8 mouse cellular contexts compared by ENCODE assay signal in genomic region chr16:10073158-10073557, GRCm38 (mm10).
DNase-seq lines count a peak whose midpoint lies in the region; ATAC-seq and TF ChIP-seq lines count a peak whose summit lies in the region.

No protein-coding gene starts in this region.

- H3K4me3 ChIP-seq in intestine, postnatal 0 days (ENCODE audit: low read depth, low read length): no peak overlapping the region
- H3K4me3 ChIP-seq in intestine, embryonic 16.5 days (ENCODE audit: low read length): no peak overlapping the region
- H3K4me3 ChIP-seq in G1E (ENCODE audit: low read depth, low read length): no peak overlapping the region
- H3K4me3 ChIP-seq in forebrain, embryonic 16.5 days (replicated peaks; ENCODE audit: low read length): no peak overlapping the region
- no peak overlapping the region for H3K4me3 ChIP-seq in midbrain, embryonic 14.5 days (replicated peaks; ENCODE audit: low read depth, low read length)

- peak; percentile 46 for DNase-seq in G1E (ENCODE audit: low spot score)
- peak; percentile 78 for DNase-seq in layer of hippocampus, postnatal 10 days (ENCODE audit: low spot score in 2 of 2)
- DNase-seq in midbrain, embryonic 14.5 days: peak; percentile 85
- DNase-seq in thymus, postnatal 25 days: peak; percentile 4

- H3K4me1 ChIP-seq in intestine, postnatal 0 days (replicated peaks; ENCODE audit: control insufficient read depth, insufficient read depth, low read length): no peaks in the 10 kb centered on the region
- H3K4me1 ChIP-seq in intestine, embryonic 16.5 days (ENCODE audit: control insufficient read depth, insufficient read depth, low read length): no peaks in the 10 kb centered on the region
- no peaks in the 10 kb centered on the region for H3K4me1 ChIP-seq in G1E (ENCODE audit: insufficient read depth, low read depth, low read length)
- no peaks in the 10 kb centered on the region for H3K4me1 ChIP-seq in forebrain, embryonic 16.5 days (replicated peaks; ENCODE audit: control insufficient read depth, insufficient read depth, low read length)
- H3K4me1 ChIP-seq in midbrain, embryonic 14.5 days (ENCODE audit: control insufficient read depth, insufficient read depth, low read length): no peaks in the 10 kb centered on the region

- peak; percentile 87 for TF ChIP-seq CTCF in intestine, postnatal 0 days (IDR thresholded peaks at IDR 0.05; ENCODE audit: low read depth)
- peak; percentile 73 for TF ChIP-seq CTCF in G1E (IDR thresholded peaks at IDR 0.05; ENCODE audit: low read depth, low read length)

- no peaks in the 10 kb centered on the region for H3K9me3 ChIP-seq in intestine, postnatal 0 days (ENCODE audit: control insufficient read depth)
- no peaks in the 10 kb centered on the region for H3K9me3 ChIP-seq in intestine, embryonic 16.5 days (ENCODE audit: control insufficient read depth, low read length)
- H3K9me3 ChIP-seq in G1E (replicated peaks): no peaks in the 10 kb centered on the region
- no peaks in the 10 kb centered on the region for H3K9me3 ChIP-seq in forebrain, embryonic 16.5 days (ENCODE audit: control insufficient read depth, low read length)
- H3K9me3 ChIP-seq in midbrain, embryonic 14.5 days (ENCODE audit: control insufficient read depth, low read length): no peaks in the 10 kb centered on the region

- ATAC-seq in intestine, postnatal 0 days: no peak
- ATAC-seq in intestine, embryonic 16.5 days: no peak
- no peak for ATAC-seq in G1E (ENCODE audit: extremely low read depth, insufficient number of reproducible peaks, low FRiP score, poor library complexity, severe bottlenecking)
- 0 out of 2 replicates have a peak, but pooled peaks have one; percentile 52 for ATAC-seq in cerebellum, adult (ENCODE audit: insufficient number of reproducible peaks, low FRiP score, low TSS enrichment)
- ATAC-seq in forebrain, embryonic 16.5 days: peak; percentile 69
- ATAC-seq in midbrain, embryonic 14.5 days (ENCODE audit: low FRiP score, low TSS enrichment): no peak; the same call in 1 of the 2 replicates

- H3K27ac ChIP-seq in intestine, postnatal 0 days (ENCODE audit: low read depth, low read length): no peak overlapping the region
- no peak overlapping the region for H3K27ac ChIP-seq in intestine, embryonic 16.5 days (ENCODE audit: low read length)
- no peak overlapping the region for H3K27ac ChIP-seq in forebrain, embryonic 16.5 days (ENCODE audit: low read length)
- H3K27ac ChIP-seq in midbrain, embryonic 14.5 days (replicated peaks; ENCODE audit: low read depth, low read length): no peak overlapping the region

- no peaks in the 10 kb centered on the region for H3K36me3 ChIP-seq in intestine, postnatal 0 days (ENCODE audit: control insufficient read depth, insufficient read depth)
- no peaks in the 10 kb centered on the region for H3K36me3 ChIP-seq in intestine, embryonic 16.5 days (ENCODE audit: control insufficient read depth, insufficient read depth, low read length)
- no peaks in the 10 kb centered on the region for H3K36me3 ChIP-seq in G1E (replicated peaks)
- no peaks in the 10 kb centered on the region for H3K36me3 ChIP-seq in forebrain, embryonic 16.5 days (ENCODE audit: control insufficient read depth, insufficient read depth)
- no peaks in the 10 kb centered on the region for H3K36me3 ChIP-seq in midbrain, embryonic 14.5 days (ENCODE audit: control insufficient read depth, insufficient read depth, low read length)

- H3K27me3 ChIP-seq in intestine, postnatal 0 days (replicated peaks; ENCODE audit: control insufficient read depth, insufficient read depth, low read length): no peaks in the 10 kb centered on the region
- no peaks in the 10 kb centered on the region for H3K27me3 ChIP-seq in intestine, embryonic 16.5 days (replicated peaks; ENCODE audit: control insufficient read depth, insufficient read depth, low read length)
- H3K27me3 ChIP-seq in G1E (ENCODE audit: insufficient read depth, low read length): no peaks in the 10 kb centered on the region
- no peaks in the 10 kb centered on the region for H3K27me3 ChIP-seq in forebrain, embryonic 16.5 days (replicated peaks; ENCODE audit: control insufficient read depth, insufficient read depth, low read length)
- H3K27me3 ChIP-seq in midbrain, embryonic 14.5 days (ENCODE audit: control insufficient read depth, insufficient read depth, low read length): no peaks in the 10 kb centered on the region

- no peak overlapping the region for H3K4me2 ChIP-seq in intestine, postnatal 0 days (replicated peaks; ENCODE audit: low read depth)
- no peak overlapping the region for H3K4me2 ChIP-seq in intestine, embryonic 16.5 days (ENCODE audit: low read depth, low read length)
- no peak overlapping the region for H3K4me2 ChIP-seq in forebrain, embryonic 16.5 days (ENCODE audit: low read length)
- H3K4me2 ChIP-seq in midbrain, embryonic 14.5 days (ENCODE audit: low read length): no peak overlapping the region

- no peak overlapping the region for H3K9ac ChIP-seq in intestine, postnatal 0 days (ENCODE audit: low read depth, low read length)
- H3K9ac ChIP-seq in intestine, embryonic 16.5 days (ENCODE audit: low read depth, low read length): no peak overlapping the region
- H3K9ac ChIP-seq in forebrain, embryonic 16.5 days (replicated peaks; ENCODE audit: low read depth, low read length): no peak overlapping the region
- H3K9ac ChIP-seq in midbrain, embryonic 14.5 days (replicated peaks; ENCODE audit: low read length): no peak overlapping the region

- 34% methylated on average over 6 of the region's 6 CpGs for WGBS in intestine, postnatal 0 days
- 32% methylated on average over 6 of the region's 6 CpGs for WGBS in intestine, embryonic 16.5 days
- 21% methylated on average over 6 of the region's 6 CpGs for WGBS in forebrain, embryonic 16.5 days
- WGBS in midbrain, embryonic 14.5 days: 18% methylated on average over 6 of the region's 6 CpGs

Comparison
In these comparisons a context has a peak if more than half of its experiments do, and no peak if none do; other contexts are left out.
1. ATAC-seq: peak in cerebellum, adult (single experiment) and forebrain, embryonic 16.5 days (single experiment); none in intestine, postnatal 0 days (single experiment), intestine, embryonic 16.5 days (single experiment), G1E (single experiment) and midbrain, embryonic 14.5 days (single experiment).
2. DNase-seq: peak in every context shown above with its lines; median percentile 85 in midbrain, embryonic 14.5 days; 78 in layer of hippocampus, postnatal 10 days; 46 in G1E; 4 in thymus, postnatal 25 days.